Mouse (Mus musculus) hindbrain, postnatal 0 days (tissue): ENCODE data around the gene Gas6. TPM values are rescaled to one million over a fixed set of nuclear protein-coding genes. Genes with fewer than 3 reads are reported as not detected.

Experiments used
- ATAC-seq: fragments of 200-750 bp; cut with Nextera tagmentation; 2 replicates; pipeline ENCODE4 v1.8.0; 2017; ENCODE audit warnings: mild to moderate bottlenecking, moderate TSS enrichment, moderate library complexity
- DNase-seq: peaks from one replicate; pipeline ENCODE4 v3.0.0-alpha.2; 2015; ENCODE audit warnings: low spot score
- H3K27ac ChIP-seq: fragments of 300-500 bp; sonication (generic); 2 replicates; pipeline ENCODE4 v1.5.1; 2014; ENCODE audit warnings: mild to moderate bottlenecking
- H3K27me3 ChIP-seq: fragments of 300-500 bp; sonication (generic); 2 replicates; pipeline ENCODE4 v1.6.1; 2014; ENCODE audit warnings: low read length, mixed read lengths; ENCODE audit not compliant: insufficient read depth
- H3K36me3 ChIP-seq: fragments of 300-500 bp; sonication (generic); 2 replicates; pipeline ENCODE4 v1.6.1; 2014; ENCODE audit warnings: low read length, mixed read lengths; ENCODE audit not compliant: insufficient read depth
- H3K4me1 ChIP-seq: fragments of 300-500 bp; sonication (generic); 2 replicates; pipeline ENCODE4 v1.6.1; 2014; ENCODE audit warnings: antibody characterized with exemption, low read length, mixed read lengths; ENCODE audit not compliant: insufficient read depth
- H3K4me2 ChIP-seq: fragments of 300-500 bp; sonication (generic); 2 replicates; pipeline ENCODE4 v1.6.1; 2014; ENCODE audit warnings: low read depth, mild to moderate bottlenecking, low read length, moderate library complexity, mixed read lengths
- H3K4me3 ChIP-seq: fragments of 300-500 bp; sonication (generic); 2 replicates; pipeline ENCODE4 v1.5.1; 2014; ENCODE audit warnings: low read length
- H3K9ac ChIP-seq: fragments of 300-500 bp; sonication (generic); replicated peaks from 2 replicates; pipeline ENCODE4 v1.6.1; 2014; ENCODE audit warnings: mild to moderate bottlenecking, low read length, moderate library complexity, mixed read lengths
- H3K9me3 ChIP-seq: fragments of 300-500 bp; sonication (generic); 2 replicates; pipeline ENCODE4 v1.6.1; 2016; ENCODE audit warnings: low read length, mixed read lengths
- CTCF ChIP-seq: IDR thresholded peaks from 2 replicates; pipeline ENCODE4 v1.5.1; 2016; ENCODE audit warnings: antibody characterized with exemption, control low read depth, low read depth
- WGBS: fragments of 180-500 bp; shearing (Covaris S2); extraction: QIAGEN DNeasy Blood & Tissue Kit; methylation state at CpG from one replicate; pipeline ENCODE4 v1.1.7; 2014; 5-methylcytosine and 5-hydroxymethylcytosine counted together
- polyA plus RNA-seq: library from polyadenylated mRNA; unstranded; fragments of >200 nt; fragmentation: Nextera tagmentation; extraction: Ambion mirVana; gene quantifications from 2 replicates; pipeline ENCODE4 v1.2.1, GENCODE M21; 2015
- total RNA-seq: library from RNA; depleted of rRNA; stranded (reverse); fragments of >200 nt; gene quantifications from 2 replicates; pipeline ENCODE4 v1.2.3, GENCODE M21; 2014

The Gas6 gene
- total and polyA plus RNA-seq, 2 experiments from 2014 or later = 78.4 to 89.0 TPM

- Histone ChIP-seq H3K36me3 (no peaks in the 10 kb centered on the region), H3K4me3 (no peak overlapping the region), H3K4me2 (no peak overlapping the region), H3K9me3 (no peaks in the 10 kb centered on the region), H3K27me3 (no peaks in the 10 kb centered on the region), H3K4me1 (no peaks in the 10 kb centered on the region), H3K9ac (no peak overlapping the region), H3K27ac (no peak overlapping the region)
- WGBS = 88% methylated on average over 6 of the region's 6 CpGs
- no peak for TF ChIP-seq CTCF
- DNase-seq (no peak), ATAC-seq (no peak)
Observed at GRCm38 (mm10) chr8:13517284-13517781, 23.0 kb upstream of the Gas6 start.

GRCm38 (mm10) chr8:13516728-13517127 is 22.4 kb upstream of the Gas6 start:
- WGBS = 83% methylated on average over 5 of the region's 5 CpGs
- Histone ChIP-seq H3K4me2 (no peak overlapping the region), H3K4me3 (no peak overlapping the region), H3K4me1 (no peaks in the 10 kb centered on the region), H3K36me3 (no peaks in the 10 kb centered on the region), H3K27ac (no peak overlapping the region), H3K27me3 (no peaks in the 10 kb centered on the region), H3K9ac (no peak overlapping the region), H3K9me3 (no peaks in the 10 kb centered on the region)
- TF ChIP-seq CTCF = no peak
- DNase-seq (no peak), ATAC-seq (no peak)

GRCm38 (mm10) chr8:13516011-13516442 is 21.7 kb upstream of the Gas6 start:
- H3K27me3 ChIP-seq = no peaks in the 10 kb centered on the region
- no peak overlapping the region for H3K4me2 ChIP-seq
- H3K27ac ChIP-seq = no peak overlapping the region
- no peak for TF ChIP-seq CTCF
- H3K4me3 ChIP-seq = no peak overlapping the region
- peak; percentile 41 for DNase-seq
- H3K4me1 ChIP-seq = no peaks in the 10 kb centered on the region
- 54% methylated on average over 7 of the region's 7 CpGs for WGBS
- ATAC-seq = no peak
- H3K9ac ChIP-seq = no peak overlapping the region
- H3K36me3 ChIP-seq = no peaks in the 10 kb centered on the region
- no peaks in the 10 kb centered on the region for H3K9me3 ChIP-seq

GRCm38 (mm10) chr8:13513556-13514370 is 19.5 kb upstream of the Gas6 start:
- Histone ChIP-seq H3K27ac (no peak overlapping the region), H3K4me1 (no peaks in the 10 kb centered on the region), H3K27me3 (no peaks in the 10 kb centered on the region), H3K4me2 (no peak overlapping the region), H3K4me3 (no peak overlapping the region), H3K9me3 (no peaks in the 10 kb centered on the region), H3K9ac (no peak overlapping the region), H3K36me3 (no peaks in the 10 kb centered on the region)
- 77% methylated on average over 5 of the region's 5 CpGs for WGBS
- no peak for TF ChIP-seq CTCF
- DNase-seq (no peak), ATAC-seq (no peak)

GRCm38 (mm10) chr8:13512677-13513076 is 18.4 kb upstream of the Gas6 start:
- WGBS = 64% methylated on average over 6 of the region's 6 CpGs
- Histone ChIP-seq H3K4me2 (no peak overlapping the region), H3K9me3 (no peaks in the 10 kb centered on the region), H3K4me1 (no peaks in the 10 kb centered on the region), H3K27me3 (no peaks in the 10 kb centered on the region), H3K9ac (no peak overlapping the region), H3K4me3 (no peak overlapping the region), H3K27ac (no peak overlapping the region), H3K36me3 (no peaks in the 10 kb centered on the region)
- TF ChIP-seq CTCF = no peak
- peak; percentile 63 for DNase-seq
- peak; percentile 67 for ATAC-seq

- Histone ChIP-seq H3K4me3 (no peak overlapping the region), H3K9ac (no peak overlapping the region), H3K4me2 (no peak overlapping the region), H3K27ac (no peak overlapping the region), H3K36me3 (no peaks in the 10 kb centered on the region), H3K4me1 (no peaks in the 10 kb centered on the region), H3K9me3 (no peaks in the 10 kb centered on the region), H3K27me3 (no peaks in the 10 kb centered on the region)
- DNase-seq (no peak), ATAC-seq (no peak)
- TF ChIP-seq CTCF = no peak
- WGBS = 63% methylated on average over 5 of the region's 5 CpGs
Observed at GRCm38 (mm10) chr8:13512016-13512415, 17.7 kb upstream of the Gas6 start.
